Mouse (Mus musculus) ES-Bruce4 (cell line): ENCODE measurements around the gene Zfp52.

ENCODE experiments used
- CTCF ChIP-seq: IDR thresholded peaks from one replicate; pipeline ENCODE4 v1.8.1; 2011; ENCODE audit warnings: low read depth, low read length
- EP300 ChIP-seq: IDR thresholded peaks from 2 replicates; pipeline ENCODE4 v1.6.1; 2011; ENCODE audit warnings: low read depth, low read length; ENCODE audit not compliant: insufficient read depth
- POLR2A ChIP-seq: IDR thresholded peaks from one replicate; pipeline ENCODE4 v1.8.1; 2011; ENCODE audit warnings: low read length; ENCODE audit not compliant: insufficient read depth

DNA sequence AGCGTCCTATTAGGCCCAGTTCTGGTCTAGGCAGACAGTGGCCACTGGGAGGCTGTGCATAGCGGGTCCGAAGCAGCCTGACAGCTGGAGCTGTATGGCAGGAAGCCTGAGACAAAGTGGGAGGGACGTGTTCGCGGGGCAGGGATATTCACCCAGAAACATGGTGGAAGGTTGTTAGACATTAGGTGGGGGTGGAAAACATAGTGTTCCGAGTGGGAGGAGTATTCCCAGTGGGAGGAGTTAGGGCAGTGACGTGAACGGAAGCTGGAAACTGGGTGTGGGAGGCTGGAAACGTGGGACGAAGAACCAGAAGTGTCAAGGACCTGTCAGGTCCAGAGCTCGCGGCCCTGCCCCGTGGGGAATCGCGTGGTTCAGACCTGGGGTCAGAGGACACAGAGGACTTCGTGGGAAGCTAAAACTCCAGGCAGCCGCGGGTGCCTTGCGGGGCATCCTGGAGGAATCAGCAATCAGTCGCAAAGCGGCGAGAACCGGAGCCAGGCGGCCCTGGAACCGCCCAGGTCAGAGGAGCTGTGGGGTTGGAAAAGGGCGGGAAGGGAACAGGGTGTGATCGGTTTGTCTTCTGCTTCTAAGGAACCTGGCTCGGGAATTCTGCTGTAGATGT is 31.5 kb downstream of the Zfp52 start, which contains the start of gene Zfp948:
- TF ChIP-seq CTCF: no peak
- TF ChIP-seq POLR2A: no peak
- TF ChIP-seq EP300: 0 out of 2 replicates have a peak, but pooled peaks have one; percentile 58
